Mouse (Mus musculus): ENCODE results near the gene Zfp667. TPM values are rescaled to one million over a fixed set of nuclear protein-coding genes. Genes with fewer than 3 reads are reported as not detected.
A peak's percentile ranks its signal among the peaks of the same experiment; 100 is the strongest.

Zfp667 gene
- total and polyA plus RNA-seq, 3 experiments = 0.51 to 0.87 (median 0.58) TPM

GRCm38 (mm10) chr7:6265695-6266094 is 20.7 kb upstream of the Zfp667 start:
- Histone ChIP-seq H3K4me3 (replicated peaks in 1 of 3; ENCODE audit: low read depth in 2 of 3, low read length in 2 of 3, poor library complexity in 1 of 3) (no peak overlapping the region), H3K79me2 (replicated peaks; ENCODE audit: control insufficient read depth, extremely low read depth, insufficient read depth, poor library complexity, severe bottlenecking) (no peaks in the 10 kb centered on the region), H3K27ac (ENCODE audit: insufficient read depth, low read depth) (no peak overlapping the region), H3K27me3 (replicated peaks) (peaks cover 18% of the 10 kb centered on the region), H3K36me3 (replicated peaks in 1 of 2; ENCODE audit: control insufficient read depth in 1 of 2, insufficient read depth in 1 of 2, low read length in 1 of 2) (no peaks in the 10 kb centered on the region), H3K9ac (ENCODE audit: insufficient read depth, low read depth) (no peak overlapping the region), H3K4me2 (ENCODE audit: insufficient read depth, low read depth, poor library complexity, severe bottlenecking) (no peak overlapping the region), H3K9me3 (replicated peaks; ENCODE audit: low read length) (no peaks in the 10 kb centered on the region), H3K4me1 (ENCODE audit: control insufficient read depth in 1 of 2, insufficient read depth in 2 of 2) (no peaks in the 10 kb centered on the region)
- peak; percentile 46 for DNase-seq (ENCODE audit: extremely low read depth)
- in situ Hi-C loops (cut with MboI; ENCODE audit: low pct_ligation_motif_present, low pct_unique_long_range_greater_than_20kb, low sequenced_read_pairs) = no loop called here
- TF ChIP-seq SMC3 (IDR thresholded peaks at IDR 0.05; ENCODE audit: low read depth, low read length) (peak; percentile 22; the same call in 1 of the 2 replicates), RAD21 (IDR thresholded peaks at IDR 0.05; ENCODE audit: low read depth, low read length) (no peak; the same call in 1 of the 2 replicates), HCFC1 (IDR thresholded peaks at IDR 0.05; ENCODE audit: low read depth, low read length) (peak; percentile 21; the same call in 1 of the 2 replicates), MYC (IDR thresholded peaks at IDR 0.05; ENCODE audit: low read depth, low read length) (no peak), KAT2A (IDR thresholded peaks at IDR 0.05; ENCODE audit: insufficient replicate concordance, low read length) (no peak), CTCF (conservative IDR thresholded peaks at IDR 0.05 in 1 of 2, IDR thresholded peaks at IDR 0.05 in 1 of 2; ENCODE audit: low read depth in 2 of 2, low read length in 2 of 2) (peak; percentile 52 to 59), ELF1 (IDR thresholded peaks at IDR 0.05; ENCODE audit: low read depth, low read length) (peak; percentile 70), GABPA (IDR thresholded peaks at IDR 0.05; ENCODE audit: insufficient replicate concordance, low read depth, low read length) (no peak), IRF4 (IDR thresholded peaks at IDR 0.05; ENCODE audit: low read depth, low read length) (no peak)
- dilution Hi-C loops (cut with MboI; ENCODE audit: extremely low pct_ligation_motif_present, extremely low pct_unique_long_range_greater_than_20kb, low sequenced_read_pairs) = no loop called here

DNA sequence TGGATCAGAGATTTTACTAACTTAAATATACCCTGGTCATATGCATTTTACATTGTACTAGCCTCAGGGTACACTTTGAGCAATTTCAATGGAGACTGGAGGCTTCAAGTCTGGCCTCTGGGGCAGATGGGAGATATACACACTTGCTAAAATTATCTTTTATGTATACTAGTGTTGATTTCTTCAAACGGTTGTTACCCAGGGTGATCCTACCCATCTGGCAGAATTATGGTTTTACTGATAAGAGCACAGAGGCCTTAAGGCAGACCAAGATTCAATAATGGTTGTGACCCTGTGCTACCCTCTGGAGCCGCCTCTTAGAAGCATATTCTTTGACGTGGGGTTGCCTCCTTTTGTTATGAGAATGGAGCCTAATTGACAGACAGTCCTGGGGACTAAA is 8.5 kb upstream of the Zfp667 start:
- Histone ChIP-seq H3K9ac (ENCODE audit: insufficient read depth, low read depth) (no peak overlapping the region), H3K27ac (ENCODE audit: insufficient read depth, low read depth) (no peak overlapping the region), H3K27me3 (replicated peaks) (peaks cover 3% of the 10 kb centered on the region), H3K36me3 (replicated peaks in 1 of 2; ENCODE audit: control insufficient read depth in 1 of 2, insufficient read depth in 1 of 2, low read length in 1 of 2) (peaks cover 0 to 5% of the 10 kb centered on the region in 2 experiments), H3K4me1 (ENCODE audit: control insufficient read depth in 1 of 2, insufficient read depth in 2 of 2) (no peaks in the 10 kb centered on the region), H3K4me3 (replicated peaks in 1 of 3; ENCODE audit: low read depth in 2 of 3, low read length in 2 of 3, poor library complexity in 1 of 3) (no peak overlapping the region), H3K4me2 (ENCODE audit: insufficient read depth, low read depth, poor library complexity, severe bottlenecking) (no peak overlapping the region), H3K79me2 (replicated peaks; ENCODE audit: control insufficient read depth, extremely low read depth, insufficient read depth, poor library complexity, severe bottlenecking) (no peaks in the 10 kb centered on the region; the same call in 1 of the 2 replicates), H3K9me3 (replicated peaks; ENCODE audit: low read length) (no peaks in the 10 kb centered on the region)
- dilution Hi-C loops (cut with MboI; ENCODE audit: extremely low pct_ligation_motif_present, extremely low pct_unique_long_range_greater_than_20kb, low sequenced_read_pairs) = no loop called here
- DNase-seq (ENCODE audit: extremely low read depth) = no peak
- in situ Hi-C loops (cut with MboI; ENCODE audit: low pct_ligation_motif_present, low pct_unique_long_range_greater_than_20kb, low sequenced_read_pairs) = loop anchor here (25.0 kb wide), 1 partner anchor 109 kb away; the partner anchor contains the start of genes Smim17 and Zfp28
- TF ChIP-seq ETS1 (conservative IDR thresholded peaks at IDR 0.05; ENCODE audit: low read depth, low read length) = no peak
- no peak for TF ChIP-seq ZKSCAN1 (IDR thresholded peaks at IDR 0.05; ENCODE audit: borderline replicate concordance, low read depth, low read length)
- no peak for TF ChIP-seq MYC (IDR thresholded peaks at IDR 0.05; ENCODE audit: low read depth, low read length)
- TF ChIP-seq SMC3 (IDR thresholded peaks at IDR 0.05; ENCODE audit: low read depth, low read length) = no peak

DNA sequence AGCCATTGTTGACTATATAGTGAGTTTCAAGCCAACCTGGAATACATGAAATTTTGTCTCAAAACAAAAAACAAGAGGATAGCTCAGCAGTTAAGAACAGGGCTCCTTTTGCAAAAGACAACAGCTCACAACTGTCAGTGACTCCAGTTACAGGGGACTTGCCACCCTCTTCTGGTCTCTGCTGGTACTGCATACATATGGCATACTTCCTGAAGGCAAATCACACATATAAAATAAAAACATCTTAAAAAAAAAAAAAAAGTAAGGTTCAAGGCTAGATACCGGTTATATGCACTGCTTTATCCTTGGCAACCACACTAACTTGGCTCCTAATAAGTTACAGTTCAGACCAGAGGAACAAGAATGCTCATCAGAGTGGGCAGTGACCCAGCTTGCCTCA is 3.6 kb upstream of the Zfp667 start:
- in situ Hi-C loops (cut with MboI; ENCODE audit: low pct_ligation_motif_present, low pct_unique_long_range_greater_than_20kb, low sequenced_read_pairs) = loop anchor here (25.0 kb wide), 1 partner anchor 105 kb away; the partner anchor contains the start of genes Smim17 and Zfp28
- TF ChIP-seq ZKSCAN1 (IDR thresholded peaks at IDR 0.05; ENCODE audit: borderline replicate concordance, low read depth, low read length) (no peak), CTCF (conservative IDR thresholded peaks at IDR 0.05 in 1 of 2, IDR thresholded peaks at IDR 0.05 in 1 of 2; ENCODE audit: low read depth in 2 of 2, low read length in 2 of 2) (peak; percentile 75 to 84), HCFC1 (IDR thresholded peaks at IDR 0.05; ENCODE audit: low read depth, low read length) (peak; percentile 30), JUND (conservative IDR thresholded peaks at IDR 0.05; ENCODE audit: low read depth, low read length) (no peak; the same call in 1 of the 2 replicates), SMC3 (IDR thresholded peaks at IDR 0.05; ENCODE audit: low read depth, low read length) (peak; percentile 56), RAD21 (IDR thresholded peaks at IDR 0.05; ENCODE audit: low read depth, low read length) (peak; percentile 77), ELF1 (IDR thresholded peaks at IDR 0.05; ENCODE audit: low read depth, low read length) (peak; percentile 50; the same call in 1 of the 2 replicates), JUN (IDR thresholded peaks at IDR 0.05; ENCODE audit: insufficient read depth, low read depth, low read length) (no peak), ZC3H11A (IDR thresholded peaks at IDR 0.05; ENCODE audit: low read depth, low read length) (no peak), ZNF384 (IDR thresholded peaks at IDR 0.05; ENCODE audit: low read depth, low read length) (peak; percentile 61), UBTF (IDR thresholded peaks at IDR 0.05; ENCODE audit: low read depth, low read length) (no peak), BHLHE40 (IDR thresholded peaks at IDR 0.05; ENCODE audit: low read depth, low read length) (no peak), IRF4 (IDR thresholded peaks at IDR 0.05; ENCODE audit: low read depth, low read length) (peak; percentile 32; the same call in 1 of the 2 replicates), PAX5 (IDR thresholded peaks at IDR 0.05; ENCODE audit: low read length) (no peak), SIN3A (IDR thresholded peaks at IDR 0.05; ENCODE audit: low read length) (0 out of 2 replicates have a peak, but pooled peaks have one; percentile 10)
- Histone ChIP-seq H3K9ac (ENCODE audit: insufficient read depth, low read depth) (peak overlapping the region; percentile 72), H3K9me3 (replicated peaks; ENCODE audit: low read length) (no peaks in the 10 kb centered on the region), H3K4me2 (ENCODE audit: insufficient read depth, low read depth, poor library complexity, severe bottlenecking) (peak overlapping the region; percentile 72), H3K4me1 (ENCODE audit: control insufficient read depth in 1 of 2, insufficient read depth in 2 of 2) (peaks cover 11 to 25% of the 10 kb centered on the region in 2 experiments; a peak in 3 of 4 replicates), H3K4me3 (replicated peaks in 1 of 3; ENCODE audit: low read depth in 2 of 3, low read length in 2 of 3, poor library complexity in 1 of 3) (peak overlapping the region; percentile 66 to 84 (median 72)), H3K36me3 (replicated peaks in 1 of 2; ENCODE audit: control insufficient read depth in 1 of 2, insufficient read depth in 1 of 2, low read length in 1 of 2) (peaks cover 0 to 5% of the 10 kb centered on the region in 2 experiments), H3K27ac (ENCODE audit: insufficient read depth, low read depth) (no peak overlapping the region), H3K27me3 (replicated peaks) (no peaks in the 10 kb centered on the region), H3K79me2 (replicated peaks; ENCODE audit: control insufficient read depth, extremely low read depth, insufficient read depth, poor library complexity, severe bottlenecking) (no peaks in the 10 kb centered on the region; the same call in 1 of the 2 replicates)
- DNase-seq (ENCODE audit: extremely low read depth) = peak; percentile 85
- dilution Hi-C loops (cut with MboI; ENCODE audit: extremely low pct_ligation_motif_present, extremely low pct_unique_long_range_greater_than_20kb, low sequenced_read_pairs) = no loop called here
